Mouse (Mus musculus): Measurements from ENCODE around the gene Rad51b.

The Rad51b gene

GRCm38 (mm10) chr12:79331722-79332121 lies 34.6 kb downstream of the Rad51b start:
- DNase-seq (ENCODE audit: low read depth): no peak

GRCm38 (mm10) chr12:79338791-79339190 lies 41.7 kb downstream of the Rad51b start:
- DNase-seq (ENCODE audit: low read depth): no peak

- DNase-seq (ENCODE audit: low read depth): no peak
Measured at GRCm38 (mm10) chr12:79340513-79340912, 43.4 kb downstream of the Rad51b start.

DNA sequence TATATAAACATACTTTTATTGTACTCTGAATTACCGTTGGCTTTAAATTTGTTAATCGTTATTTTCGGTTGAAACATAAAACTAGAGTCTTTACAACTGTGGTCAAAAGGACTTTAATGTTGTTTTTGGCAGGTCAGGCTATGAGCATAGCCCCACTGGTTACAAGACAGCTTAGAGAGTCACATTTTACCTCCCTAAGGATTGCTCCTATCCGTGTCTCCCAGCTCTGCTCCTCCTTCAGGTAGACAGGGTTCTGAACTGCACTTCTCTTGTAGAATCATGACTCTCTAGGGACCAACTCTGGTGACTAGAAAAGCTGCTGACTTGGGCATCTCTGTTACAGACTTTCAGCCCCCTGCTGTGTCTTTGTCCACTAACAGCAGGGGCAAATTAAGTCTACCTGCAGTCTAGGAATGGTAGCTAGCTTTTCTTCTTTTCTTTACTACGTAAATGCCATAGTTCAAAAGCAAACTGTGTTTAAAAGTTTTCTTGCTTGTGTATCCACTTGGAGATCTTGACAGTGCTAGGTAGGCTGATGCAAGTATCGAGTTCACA lies 44.3 kb downstream of the Rad51b start:
- DNase-seq (ENCODE audit: low read depth): no peak

DNA sequence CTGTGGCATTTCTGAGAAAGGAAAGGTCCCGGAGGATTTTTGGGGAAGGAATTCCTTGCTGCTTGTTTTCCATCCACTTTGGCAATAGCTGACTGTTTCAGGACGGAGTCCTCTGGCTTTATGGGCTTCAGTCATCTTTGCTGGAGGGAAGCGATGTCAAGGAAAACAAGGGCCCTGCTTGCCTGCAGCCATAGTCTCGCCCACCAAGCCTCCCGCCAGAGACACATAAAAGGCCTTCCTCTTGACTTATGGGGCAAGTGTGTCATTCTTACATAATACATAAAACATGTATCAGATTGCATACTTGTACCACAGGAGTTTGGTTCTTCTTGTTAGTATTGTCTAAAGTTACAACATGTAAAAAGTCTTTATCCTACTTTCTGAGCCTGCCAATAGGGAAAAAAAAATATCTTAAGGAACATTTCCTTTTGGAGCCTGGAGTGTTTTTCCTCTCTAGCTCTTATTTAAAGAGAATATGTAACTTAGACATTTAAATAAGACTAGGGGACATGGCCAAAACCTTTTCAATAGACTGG lies 49.2 kb downstream of the Rad51b start:
- DNase-seq (ENCODE audit: low read depth): no peak

DNA sequence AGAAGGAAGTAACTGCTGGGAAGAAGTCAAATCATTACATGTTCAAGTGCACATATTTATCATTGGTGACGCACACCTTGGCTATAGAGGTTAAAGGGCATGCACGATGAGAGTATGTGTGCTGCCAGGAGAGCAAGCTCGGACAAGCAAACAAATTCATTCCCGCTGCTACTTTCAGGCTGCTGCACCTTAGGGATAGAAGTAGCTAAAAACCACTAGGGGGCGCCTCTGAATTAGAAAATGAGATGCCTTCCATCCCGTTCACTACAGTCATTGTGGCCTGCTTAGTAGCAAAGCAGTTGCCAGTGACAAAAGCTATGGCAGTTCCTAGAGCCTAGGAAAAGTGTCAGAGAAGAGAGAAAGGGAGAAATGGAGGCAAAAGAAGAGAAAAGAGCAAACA lies 50.6 kb downstream of the Rad51b start:
- peak; percentile 49 for DNase-seq (ENCODE audit: low read depth)

GRCm38 (mm10) chr12:79351461-79351860 lies 54.4 kb downstream of the Rad51b start:
- DNase-seq (ENCODE audit: low read depth): no peak

DNA sequence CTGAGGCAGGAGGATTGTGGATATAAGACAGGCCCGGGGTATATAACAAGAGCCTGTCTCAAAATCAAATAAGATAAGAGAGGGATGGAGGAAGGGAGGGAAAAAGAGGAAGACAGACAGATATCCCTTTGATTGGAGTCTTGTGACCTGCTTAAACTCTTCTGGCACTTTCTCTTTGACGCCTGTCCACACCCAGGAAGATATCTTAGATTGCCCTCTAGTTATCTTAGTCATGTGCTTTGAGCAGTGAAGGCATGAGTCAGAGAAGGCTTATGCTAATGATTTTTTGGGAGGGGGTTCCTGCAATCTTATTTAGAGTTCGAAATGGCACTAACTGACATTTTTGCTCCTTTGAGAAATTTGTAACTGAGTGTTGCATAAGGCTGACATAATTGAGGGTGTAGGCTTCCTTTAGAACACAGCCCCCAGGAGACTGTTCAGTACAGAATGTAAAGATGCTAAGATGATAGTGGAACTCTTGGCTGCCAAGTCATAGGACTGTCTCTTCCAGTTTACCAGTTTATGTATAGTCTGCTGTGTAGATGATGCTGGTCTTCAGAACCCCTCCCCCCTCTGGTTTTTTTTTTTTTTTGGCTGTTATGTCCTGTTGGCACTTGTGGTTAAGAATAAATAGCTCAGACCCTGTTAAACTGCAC lies 55.1 kb downstream of the Rad51b start:
- DNase-seq (ENCODE audit: low read depth): peak; percentile 34

DNA sequence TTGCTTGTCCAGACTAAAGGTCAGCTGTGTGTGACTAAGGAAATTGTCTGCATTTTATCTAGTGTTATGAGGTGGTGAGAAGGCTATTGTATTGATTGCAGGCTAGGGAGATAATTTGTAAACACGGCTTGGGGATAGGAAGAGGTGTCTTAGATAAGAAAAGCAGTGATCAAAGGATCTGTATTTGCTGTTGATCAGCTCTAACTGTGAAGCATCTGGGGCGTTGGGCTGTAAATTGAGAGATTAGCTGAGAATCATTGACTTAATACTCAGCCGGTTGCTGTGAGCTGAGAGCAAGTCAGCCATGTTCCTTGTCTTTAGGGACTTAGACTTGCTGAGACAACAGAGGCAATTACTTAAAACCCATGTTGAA lies 55.6 kb downstream of the Rad51b start:
- DNase-seq (ENCODE audit: low read depth): no peak

DNA sequence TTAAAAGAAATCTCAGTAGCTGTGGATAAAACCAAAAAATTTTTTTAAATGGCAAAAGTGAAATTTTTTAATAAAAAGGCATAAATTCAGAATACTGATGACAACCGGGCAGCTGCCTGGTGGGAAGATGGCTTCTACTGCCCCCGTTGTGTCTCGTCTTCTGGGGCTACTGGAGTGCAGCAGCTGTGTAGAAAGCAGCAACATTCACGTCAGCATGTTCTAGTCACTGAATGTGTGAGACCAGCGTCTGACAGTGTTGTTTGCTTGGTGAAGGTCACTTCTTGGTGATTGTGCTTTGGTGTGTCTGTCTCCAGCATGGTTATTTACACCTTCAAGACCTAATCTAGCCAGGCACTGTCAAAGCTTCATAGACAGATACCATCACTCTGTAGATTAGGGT lies 56.3 kb downstream of the Rad51b start:
- DNase-seq (ENCODE audit: low read depth): no peak

- no peak for DNase-seq (ENCODE audit: low read depth)
Measured at GRCm38 (mm10) chr12:79354621-79355020, 57.5 kb downstream of the Rad51b start.

DNA sequence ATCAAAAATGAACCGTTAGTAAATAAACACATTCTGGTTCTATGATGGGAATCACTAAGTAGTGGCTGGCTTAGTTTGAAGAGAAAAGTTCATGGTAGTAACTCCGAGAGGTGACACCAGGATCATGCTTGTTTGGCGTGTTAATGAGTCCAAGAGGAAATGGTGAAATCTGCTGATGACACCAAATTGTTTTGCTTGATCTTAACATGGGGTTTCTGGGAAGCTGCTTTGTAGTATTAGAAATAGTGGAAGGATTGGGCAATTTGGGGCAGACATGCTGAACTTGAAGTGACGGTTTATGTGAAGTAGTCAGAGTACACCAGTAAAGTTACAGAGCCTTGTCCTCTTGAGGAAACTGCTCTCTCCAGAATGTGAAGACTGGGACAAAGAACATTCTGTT lies 59.1 kb downstream of the Rad51b start:
- DNase-seq (ENCODE audit: low read depth): no peak

DNA sequence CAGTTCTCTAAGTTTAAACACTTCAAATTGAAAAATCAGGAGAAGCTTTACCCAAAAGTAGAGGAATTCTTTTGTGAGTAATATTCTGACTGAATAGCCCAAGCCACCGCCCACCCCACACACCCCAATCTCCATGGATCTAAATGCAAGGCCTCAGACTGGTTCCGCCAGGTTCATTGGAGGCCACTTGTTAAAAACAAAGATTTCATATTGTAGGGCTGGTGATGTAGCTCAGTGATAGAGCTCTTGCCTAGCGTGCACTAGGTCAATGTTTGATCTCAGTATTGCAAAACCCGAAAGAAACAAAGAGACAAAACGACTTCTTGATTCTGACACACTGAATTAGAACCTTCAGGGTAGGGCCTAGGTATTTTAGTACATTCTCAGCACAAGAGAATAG lies 60.5 kb downstream of the Rad51b start:
- DNase-seq (ENCODE audit: low read depth): no peak

DNA sequence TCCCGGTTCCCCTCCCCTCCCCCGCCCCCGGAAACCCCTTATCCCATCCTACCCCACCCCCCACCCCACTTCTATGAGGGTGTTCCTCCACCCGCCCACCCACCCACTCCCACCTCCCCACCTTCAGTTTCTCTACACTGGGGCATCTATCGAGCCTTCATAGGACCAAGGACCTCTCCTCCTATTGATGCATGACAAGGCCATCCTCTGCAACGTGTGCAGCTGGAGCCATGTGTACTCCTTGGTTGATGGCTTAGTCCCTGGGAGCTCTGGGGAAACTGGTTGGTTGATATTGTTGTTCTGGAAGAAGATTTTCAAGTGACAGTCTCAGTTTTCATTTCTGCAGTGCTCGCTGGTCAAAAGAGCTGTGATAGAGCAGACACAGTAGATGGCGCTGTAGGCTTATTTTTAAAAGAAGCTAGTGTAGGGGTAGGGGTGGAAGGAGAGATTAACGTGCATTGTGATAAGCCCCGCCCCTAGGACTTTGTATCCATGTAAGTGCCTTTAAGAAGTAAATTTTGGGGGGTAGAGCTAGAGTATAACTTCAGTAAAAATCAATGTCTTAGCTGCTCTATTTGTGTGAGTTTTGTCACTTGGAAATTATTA lies 61.6 kb downstream of the Rad51b start:
- DNase-seq (ENCODE audit: low read depth): peak; percentile 72

GRCm38 (mm10) chr12:79359404-79359803 lies 62.3 kb downstream of the Rad51b start:
- no peak for DNase-seq (ENCODE audit: low read depth)

- DNase-seq (ENCODE audit: low read depth): peak; percentile 24
Measured at GRCm38 (mm10) chr12:79362219-79362618, 65.1 kb downstream of the Rad51b start.

DNA sequence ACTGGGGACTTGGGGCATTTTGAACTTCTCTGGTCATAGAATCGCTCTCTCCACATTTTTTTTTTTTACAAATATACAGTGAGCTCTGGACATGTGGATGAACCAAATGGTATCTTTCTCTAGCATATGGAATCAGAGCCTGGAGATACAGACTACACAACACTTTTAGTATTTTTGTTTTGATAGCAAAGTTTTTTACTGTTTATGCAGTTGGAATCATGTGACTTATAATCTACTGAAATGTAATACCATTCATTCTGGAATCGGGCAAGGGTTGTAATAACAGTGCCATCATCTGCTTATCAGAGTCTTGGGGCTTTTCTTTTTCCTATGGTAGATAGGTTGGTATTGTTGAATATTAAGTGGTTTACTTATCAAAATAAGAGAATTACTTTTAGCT lies 67.2 kb downstream of the Rad51b start:
- DNase-seq (ENCODE audit: low read depth): no peak

DNA sequence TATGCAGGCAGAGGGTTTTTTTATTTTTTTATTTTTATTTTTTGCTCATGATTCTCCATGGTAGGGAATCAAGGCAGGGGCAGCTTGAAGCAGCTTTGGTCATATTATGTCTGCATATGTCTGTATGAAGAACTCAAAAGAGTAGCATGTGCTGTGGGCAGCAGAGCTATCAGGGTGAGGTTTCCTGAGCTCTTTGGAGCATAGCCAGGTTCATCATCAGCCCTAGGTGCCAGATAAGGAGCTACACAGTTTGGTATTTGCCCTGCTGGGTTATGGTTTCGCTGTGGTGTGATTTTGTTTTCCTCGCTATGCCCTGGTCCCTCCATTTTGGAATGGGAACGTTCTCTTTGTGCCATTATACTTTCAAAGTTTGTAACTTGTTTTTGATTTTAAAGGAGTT lies 71.7 kb downstream of the Rad51b start:
- no peak for DNase-seq (ENCODE audit: low read depth)

DNA sequence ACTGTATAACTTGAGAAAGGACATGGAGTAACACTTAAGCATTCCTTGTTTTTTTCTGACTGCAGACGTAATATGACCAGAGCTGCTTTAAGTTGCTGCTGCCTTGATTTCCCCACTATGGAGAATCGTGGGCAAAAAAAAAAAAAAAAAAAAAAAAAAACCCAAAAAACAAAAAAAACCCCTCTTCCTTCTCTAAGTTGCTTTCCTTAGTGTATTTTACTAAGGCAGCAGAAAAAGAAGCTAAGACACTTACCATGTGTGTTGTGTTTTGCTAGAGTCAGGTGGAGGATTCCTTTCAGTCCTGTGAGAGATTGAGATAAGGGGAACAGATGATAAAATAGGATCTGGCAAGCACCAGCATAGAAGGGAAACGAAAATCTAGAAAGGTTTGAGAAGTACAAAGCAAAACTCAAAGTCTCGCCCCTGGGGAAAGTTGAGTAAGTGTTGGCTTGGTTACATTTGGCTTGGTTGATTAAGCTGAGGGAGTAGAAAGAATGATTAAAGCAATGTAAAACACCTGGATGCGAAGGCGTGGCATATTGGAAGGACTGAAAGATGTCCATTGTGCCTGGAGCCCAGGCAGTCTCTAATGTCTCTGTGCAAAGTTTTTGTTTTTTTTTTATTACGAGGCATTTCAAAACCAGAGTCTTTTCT lies 72.6 kb downstream of the Rad51b start:
- DNase-seq (ENCODE audit: low read depth): no peak

- no peak for DNase-seq (ENCODE audit: low read depth)
Measured at GRCm38 (mm10) chr12:79372697-79373096, 75.6 kb downstream of the Rad51b start.

GRCm38 (mm10) chr12:79377378-79377777 lies 80.3 kb downstream of the Rad51b start:
- no peak for DNase-seq (ENCODE audit: low read depth)

DNA sequence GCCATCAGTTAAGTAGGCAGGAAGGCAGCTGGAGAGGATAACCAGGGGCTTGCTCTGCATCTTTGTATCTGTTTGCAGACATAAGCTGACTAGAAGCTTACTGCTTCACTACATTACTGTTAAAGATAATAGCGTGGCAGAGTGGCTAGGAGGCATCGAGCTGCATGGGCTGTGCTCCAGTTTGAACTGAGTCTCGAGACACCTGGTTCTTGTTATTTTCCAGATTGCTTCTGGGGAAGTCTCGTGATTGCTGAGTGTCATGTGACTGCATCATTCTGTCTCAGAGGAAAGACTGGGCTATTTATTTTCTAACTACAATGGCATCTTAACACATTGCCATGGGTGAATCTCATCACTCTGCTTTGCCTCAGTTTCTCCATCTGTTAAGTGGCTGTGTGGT lies 80.8 kb downstream of the Rad51b start:
- DNase-seq (ENCODE audit: low read depth): no peak

DNA sequence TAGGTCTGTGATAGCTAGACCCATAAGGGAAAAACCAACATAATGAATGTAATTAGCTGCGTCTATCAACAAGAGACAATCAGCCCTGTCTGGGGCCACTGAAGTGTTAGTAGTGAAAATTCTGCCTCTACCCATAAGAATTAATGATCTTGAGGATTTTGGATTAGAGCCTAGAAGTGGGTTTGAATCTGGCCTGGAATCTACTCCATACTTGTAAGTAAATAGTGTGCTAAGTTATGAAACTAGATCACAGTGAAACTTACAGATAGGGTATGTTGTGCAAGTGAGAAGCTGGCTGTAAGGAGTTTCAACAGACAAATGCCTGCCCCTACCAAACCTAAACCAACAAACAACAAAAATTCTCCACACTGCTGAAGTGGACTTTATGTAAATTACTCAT lies 83.1 kb downstream of the Rad51b start:
- DNase-seq (ENCODE audit: low read depth): no peak

All from c-Kit-positive CD71-negative TER-119-negative erythroid progenitor cells, embryonic 14.5 days (primary cell).